Mouse (Mus musculus) stomach, embryonic 15.5 days (tissue): ENCODE data around the gene Olfr287. TPM values are rescaled to one million over a fixed set of nuclear protein-coding genes. Genes with fewer than 3 reads are reported as not detected.

Source experiments
- ATAC-seq: fragments of 200-750 bp; cut with Nextera tagmentation; 2 replicates; pipeline ENCODE4 v1.8.0; 2017; ENCODE audit warnings: low read depth, moderate number of reproducible peaks, moderate TSS enrichment; ENCODE audit not compliant: insufficient read depth, low FRiP score
- H3K27ac ChIP-seq: fragments of 300-500 bp; sonication (generic); 2 replicates; pipeline ENCODE4 v1.5.1; 2015; ENCODE audit warnings: mild to moderate bottlenecking, inconsistent platforms
- H3K27me3 ChIP-seq: fragments of 300-500 bp; sonication (generic); replicated peaks from 2 replicates; pipeline ENCODE4 v1.6.1; 2015; ENCODE audit warnings: inconsistent platforms
- H3K36me3 ChIP-seq: fragments of 300-500 bp; sonication (generic); 2 replicates; pipeline ENCODE4 v1.6.1; 2015; ENCODE audit warnings: inconsistent platforms
- H3K4me1 ChIP-seq: fragments of 300-500 bp; sonication (generic); 2 replicates; pipeline ENCODE4 v1.6.1; 2015; ENCODE audit warnings: inconsistent platforms
- H3K4me2 ChIP-seq: fragments of 300-500 bp; sonication (generic); 2 replicates; pipeline ENCODE4 v1.6.1; 2015; ENCODE audit warnings: mild to moderate bottlenecking, inconsistent platforms
- H3K4me3 ChIP-seq: fragments of 300-500 bp; sonication (generic); replicated peaks from 2 replicates; pipeline ENCODE4 v1.5.1; 2015; ENCODE audit warnings: inconsistent platforms
- H3K9ac ChIP-seq: fragments of 300-500 bp; sonication (generic); 2 replicates; pipeline ENCODE4 v1.6.1; 2015; ENCODE audit warnings: inconsistent platforms
- H3K9me3 ChIP-seq: fragments of 300-500 bp; sonication (generic); 2 replicates; pipeline ENCODE4 v1.6.1; 2016; ENCODE audit warnings: inconsistent platforms
- WGBS: fragments of 180-500 bp; shearing (Covaris S2); methylation state at CpG from one replicate; pipeline ENCODE4 v1.1.7; 2015; 5-methylcytosine and 5-hydroxymethylcytosine counted together
- polyA plus RNA-seq: library from polyadenylated mRNA; unstranded; fragments of >200 nt; fragmentation: Nextera tagmentation; extraction: Ambion mirVana; gene quantifications from 2 replicates; pipeline ENCODE4 v1.2.1, GENCODE M21; 2015

Olfr287 gene
- polyA plus RNA-seq, 1 experiment from 2014 or later: not detected

GRCm38 (mm10) chr15:98166963-98167644 lies 53.8 kb downstream of the Olfr287 start, which contains the start of gene Ccdc184:
TSS of gene Ccdc184 (plus strand) at chr15:98167158.
- 4% methylated on average over 17 of the region's 18 CpGs for WGBS
- H3K27me3 ChIP-seq: peaks cover 61% of the 10 kb centered on the region
- H3K4me1 ChIP-seq: peaks cover 13% of the 10 kb centered on the region; the same call in 1 of the 2 replicates
- ATAC-seq: no peak; the same call in 1 of the 2 replicates
- H3K9ac ChIP-seq: no peak within 1 kb of the TSS
- no peaks in the 10 kb centered on the region for H3K9me3 ChIP-seq
- H3K4me2 ChIP-seq: peak within 1 kb of the TSS; percentile 61
- H3K4me3 ChIP-seq: peak within 1 kb of the TSS; percentile 35
- no peaks in the 10 kb centered on the region for H3K36me3 ChIP-seq
- no peak within 1 kb of the TSS for H3K27ac ChIP-seq

GRCm38 (mm10) chr15:98165525-98165924 lies 55.3 kb downstream of the Olfr287 start, which contains the start of gene Asb8:
TSS of gene Asb8 (minus strand) at chr15:98165625.
- Histone ChIP-seq H3K4me3 (no peak within 1 kb of the TSS), H3K27me3 (peaks cover 50% of the 10 kb centered on the region), H3K36me3 (no peaks in the 10 kb centered on the region), H3K4me2 (no peak within 1 kb of the TSS), H3K9ac (no peak within 1 kb of the TSS), H3K27ac (no peak within 1 kb of the TSS), H3K4me1 (peaks cover 13% of the 10 kb centered on the region; the same call in 1 of the 2 replicates), H3K9me3 (no peaks in the 10 kb centered on the region)
- ATAC-seq: no peak
- WGBS: 74% methylated on average over 5 of the region's 5 CpGs

- H3K4me1 ChIP-seq: peaks cover 3% of the 10 kb centered on the region; the same call in 1 of the 2 replicates
- no peak overlapping the region for H3K9ac ChIP-seq
- no peaks in the 10 kb centered on the region for H3K9me3 ChIP-seq
- H3K4me2 ChIP-seq: no peak overlapping the region
- no peak overlapping the region for H3K4me3 ChIP-seq
- no peak overlapping the region for H3K27ac ChIP-seq
- no peaks in the 10 kb centered on the region for H3K36me3 ChIP-seq
- H3K27me3 ChIP-seq: peaks cover 21% of the 10 kb centered on the region
- 64% methylated on average over 4 of the region's 4 CpGs for WGBS
- ATAC-seq: no peak
These were observed 58.3 kb downstream of the Olfr287 start for GRCm38 (mm10) chr15:98162561-98162960.

- 60% methylated on average over 19 of the region's 19 CpGs for WGBS
- no peak overlapping the region for H3K9ac ChIP-seq
- peaks cover 8% of the 10 kb centered on the region for H3K27me3 ChIP-seq
- H3K9me3 ChIP-seq: no peaks in the 10 kb centered on the region
- no peak overlapping the region for H3K27ac ChIP-seq
- no peaks in the 10 kb centered on the region for H3K36me3 ChIP-seq
- no peak overlapping the region for H3K4me2 ChIP-seq
- no peak for ATAC-seq
- H3K4me3 ChIP-seq: no peak overlapping the region
- no peaks in the 10 kb centered on the region for H3K4me1 ChIP-seq
These were observed 59.6 kb downstream of the Olfr287 start for GRCm38 (mm10) chr15:98161026-98161805.

GRCm38 (mm10) chr15:98157253-98157652 lies 63.6 kb downstream of the Olfr287 start:
- Histone ChIP-seq H3K4me2 (no peak overlapping the region), H3K4me1 (no peaks in the 10 kb centered on the region), H3K27me3 (no peaks in the 10 kb centered on the region), H3K4me3 (no peak overlapping the region), H3K36me3 (no peaks in the 10 kb centered on the region), H3K27ac (no peak overlapping the region), H3K9ac (no peak overlapping the region), H3K9me3 (no peaks in the 10 kb centered on the region)
- ATAC-seq: no peak
- WGBS: 62% methylated on average over 1 of the region's 1 CpGs

Other genes starting within 250 kb of the Olfr287 start
- 2.5 and 3.3 TPM in 2 replicates for gene Col2a1, start 216.4 kb downstream of the Olfr287 start, polyA plus RNA-seq
- gene Pfkm, start 128.5 kb downstream of the Olfr287 start, polyA plus RNA-seq: 28.3 and 31.0 TPM in 2 replicates
- 27.9 and 29.0 TPM in 2 replicates for gene Senp1, start 127.3 kb downstream of the Olfr287 start, polyA plus RNA-seq
- gene Asb8, start 55.4 kb downstream of the Olfr287 start, polyA plus RNA-seq: 42.8 and 43.7 TPM in 2 replicates
- 1.6 and 2.0 TPM in 2 replicates for gene Ccdc184, start 53.9 kb downstream of the Olfr287 start, polyA plus RNA-seq
- gene Olfr288, start 25.5 kb downstream of the Olfr287 start, polyA plus RNA-seq: not detected in 2 replicates
- gene Gm44579, start 79 bp downstream of the Olfr287 start, polyA plus RNA-seq: not detected in 2 replicates
- not detected in 2 replicates for gene Olfr286, start 13.4 kb upstream of the Olfr287 start, polyA plus RNA-seq
- not detected in 2 replicates for gene H1fnt, start 36.2 kb upstream of the Olfr287 start, polyA plus RNA-seq
- 0.55 and 0.62 TPM in 2 replicates for gene Zfp641, start 75.1 kb upstream of the Olfr287 start, polyA plus RNA-seq
- not detected in 2 replicates for gene Olfr285, start 96.3 kb upstream of the Olfr287 start, polyA plus RNA-seq
- not detected in 2 replicates for gene Olfr284, start 119.9 kb upstream of the Olfr287 start, polyA plus RNA-seq
- not detected in 2 replicates for gene Olfr283, start 159.9 kb upstream of the Olfr287 start, polyA plus RNA-seq
- not detected in 2 replicates for gene Olfr282, start 210.2 kb upstream of the Olfr287 start, polyA plus RNA-seq
- gene Olfr281, start 231.5 kb upstream of the Olfr287 start, polyA plus RNA-seq: 0.03 TPM in 1 of 2 replicates, not detected in the other
- gene OR5BS1P, start 248.8 kb upstream of the Olfr287 start, polyA plus RNA-seq: not detected in 2 replicates